Mouse (Mus musculus) heart, adult 2 months (tissue): ENCODE results near the gene Galnt9.

Experiments used
- CTCF ChIP-seq: fragments of 200-600 bp; IDR thresholded peaks from 2 replicates; pipeline ENCODE4 v1.8.1; 2022; ENCODE audit warnings: antibody characterized with exemption, mild to moderate bottlenecking, moderate library complexity
- POLR2A ChIP-seq: fragments of 200-500 bp; IDR thresholded peaks from 2 replicates; pipeline ENCODE4 v1.6.1; 2011; ENCODE audit warnings: mild to moderate bottlenecking, low read depth, low read length, control low read depth; ENCODE audit not compliant: insufficient read depth

DNA sequence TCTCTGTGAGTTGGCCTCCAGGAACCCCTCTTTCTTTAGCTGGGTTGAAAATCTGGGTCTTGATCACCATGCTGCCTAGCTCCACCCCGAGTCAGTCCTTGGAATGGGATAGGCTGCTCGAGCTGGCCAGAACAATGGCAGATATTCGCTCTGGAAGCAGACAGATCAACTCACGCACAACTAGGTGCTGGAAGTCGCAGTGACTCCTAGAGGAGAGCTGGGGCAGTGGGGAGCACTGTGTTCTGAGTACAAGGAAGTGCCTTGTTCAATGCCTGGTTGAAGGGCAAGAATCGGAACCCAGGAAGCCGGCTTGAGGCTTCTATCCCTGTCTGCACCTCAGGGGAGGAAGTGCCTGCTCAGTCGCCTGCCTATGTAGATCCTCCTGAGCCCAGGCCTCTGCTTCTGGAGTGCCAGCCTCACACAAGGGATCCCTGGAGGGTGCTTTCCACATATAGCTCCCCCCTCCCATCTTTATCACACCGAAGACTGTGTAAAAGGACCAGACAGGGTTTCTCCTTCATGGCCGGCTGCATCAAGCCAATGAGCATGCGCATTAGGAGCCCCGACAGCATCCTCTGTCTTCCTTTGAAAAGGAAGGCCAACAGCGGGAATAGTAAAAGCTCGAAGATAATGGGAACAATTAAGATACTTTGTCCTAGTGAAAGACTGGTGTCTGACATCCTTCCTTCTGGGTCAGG, 25.9 kb upstream of the Galnt9 start:
- TF ChIP-seq CTCF (no peak), POLR2A (no peak)
